Mouse (Mus musculus): ENCODE data around the gene Spock1. TPM values are rescaled to one million over a fixed set of nuclear protein-coding genes. Genes with fewer than 3 reads are reported as not detected.

Gene Spock1
- polyA plus RNA-seq, 1 experiment from 2014 or later, result 0.49 TPM

GRCm38 (mm10) chr13:57640968-57641367 is 267.2 kb downstream of the Spock1 start:
- ATAC-seq (replicated peaks; ENCODE audit: low FRiP score, low read depth), result no peak
- Histone ChIP-seq H3K36me3 (ENCODE audit: insufficient read depth, low read length) (no peaks in the 10 kb centered on the region), H3K9ac (ENCODE audit: low read depth, low read length) (no peak overlapping the region), H3K27ac (no peak overlapping the region), H3K4me3 (replicated peaks; ENCODE audit: low read depth, low read length) (no peak overlapping the region), H3K9me3 (replicated peaks; ENCODE audit: low read length) (no peaks in the 10 kb centered on the region), H3K4me1 (replicated peaks; ENCODE audit: insufficient read depth, low read length) (no peaks in the 10 kb centered on the region), H3K4me2 (ENCODE audit: low read length) (no peak overlapping the region), H3K27me3 (ENCODE audit: insufficient read depth, low read length) (no peaks in the 10 kb centered on the region)
- DNase-seq (ENCODE audit: low spot score), result no peak
- WGBS, result 87% methylated on average over 2 of the region's 2 CpGs
- TF ChIP-seq CTCF (IDR thresholded peaks at IDR 0.05; ENCODE audit: low read depth), result no peak

DNA sequence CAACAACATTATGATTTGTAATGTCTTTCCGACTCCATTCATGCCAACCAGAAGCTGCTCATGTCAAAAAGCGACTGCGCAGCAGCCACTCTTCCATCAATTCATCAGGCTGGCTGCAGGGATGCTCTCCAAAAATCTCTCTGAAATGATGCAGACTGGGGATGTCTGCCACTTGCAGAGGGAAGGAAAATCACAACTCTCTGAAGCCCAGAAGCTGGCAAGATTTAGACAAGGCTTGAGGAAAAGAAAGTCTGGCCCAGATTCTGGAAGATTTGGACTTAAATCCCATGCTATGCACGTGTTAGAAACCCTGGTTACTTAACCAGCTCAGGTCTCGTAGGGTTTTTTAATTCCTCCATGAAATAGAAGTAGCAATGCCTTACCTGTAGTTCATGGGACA is 269.3 kb downstream of the Spock1 start:
- 83% methylated on average over 5 of the region's 5 CpGs for WGBS
- no peak overlapping the region for H3K9ac ChIP-seq (ENCODE audit: low read depth, low read length)
- no peaks in the 10 kb centered on the region for H3K36me3 ChIP-seq (ENCODE audit: insufficient read depth, low read length)
- DNase-seq (ENCODE audit: low spot score) (no peak), ATAC-seq (replicated peaks; ENCODE audit: low FRiP score, low read depth) (no peak)
- H3K4me2 ChIP-seq (ENCODE audit: low read length), result no peak overlapping the region
- H3K27ac ChIP-seq, result no peak overlapping the region
- H3K4me3 ChIP-seq (replicated peaks; ENCODE audit: low read depth, low read length), result no peak overlapping the region
- H3K9me3 ChIP-seq (replicated peaks; ENCODE audit: low read length), result no peaks in the 10 kb centered on the region
- no peak for TF ChIP-seq CTCF (IDR thresholded peaks at IDR 0.05; ENCODE audit: low read depth)
- no peaks in the 10 kb centered on the region for H3K4me1 ChIP-seq (replicated peaks; ENCODE audit: insufficient read depth, low read length)
- no peaks in the 10 kb centered on the region for H3K27me3 ChIP-seq (ENCODE audit: insufficient read depth, low read length)

DNA sequence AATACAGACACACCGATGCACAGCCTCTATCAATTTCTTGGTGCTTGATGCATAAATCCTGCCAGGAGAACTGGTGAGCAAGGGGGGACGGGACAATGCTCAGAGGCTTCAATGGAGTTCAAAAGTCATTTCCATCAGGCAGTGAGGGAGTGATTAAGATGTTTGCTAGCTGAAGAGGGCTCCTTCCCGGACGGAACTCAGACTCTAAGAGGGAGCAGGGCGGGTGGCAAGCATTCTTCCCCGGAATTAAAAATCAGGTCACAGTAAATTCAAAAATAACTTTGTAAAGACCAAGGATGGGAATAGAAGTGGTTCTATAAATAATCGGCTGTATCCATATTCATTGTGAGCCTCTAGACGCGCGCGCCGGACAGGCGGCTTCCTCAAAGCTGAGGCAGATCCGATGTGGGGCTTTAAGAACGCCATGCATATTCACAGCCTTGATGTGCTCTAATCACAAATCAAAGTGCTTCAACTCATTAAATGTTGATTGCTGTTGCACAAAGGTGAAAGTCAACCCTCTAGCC is 270.5 kb downstream of the Spock1 start:
- Histone ChIP-seq H3K9me3 (replicated peaks; ENCODE audit: low read length) (no peaks in the 10 kb centered on the region), H3K4me2 (ENCODE audit: low read length) (no peak overlapping the region), H3K4me3 (replicated peaks; ENCODE audit: low read depth, low read length) (no peak overlapping the region), H3K27me3 (ENCODE audit: insufficient read depth, low read length) (no peaks in the 10 kb centered on the region), H3K9ac (ENCODE audit: low read depth, low read length) (no peak overlapping the region), H3K4me1 (replicated peaks; ENCODE audit: insufficient read depth, low read length) (no peaks in the 10 kb centered on the region), H3K36me3 (ENCODE audit: insufficient read depth, low read length) (no peaks in the 10 kb centered on the region), H3K27ac (no peak overlapping the region)
- 89% methylated on average over 15 of the region's 15 CpGs for WGBS
- no peak for DNase-seq (ENCODE audit: low spot score)
- TF ChIP-seq CTCF (IDR thresholded peaks at IDR 0.05; ENCODE audit: low read depth), result no peak
- no peak for ATAC-seq (replicated peaks; ENCODE audit: low FRiP score, low read depth)

DNA sequence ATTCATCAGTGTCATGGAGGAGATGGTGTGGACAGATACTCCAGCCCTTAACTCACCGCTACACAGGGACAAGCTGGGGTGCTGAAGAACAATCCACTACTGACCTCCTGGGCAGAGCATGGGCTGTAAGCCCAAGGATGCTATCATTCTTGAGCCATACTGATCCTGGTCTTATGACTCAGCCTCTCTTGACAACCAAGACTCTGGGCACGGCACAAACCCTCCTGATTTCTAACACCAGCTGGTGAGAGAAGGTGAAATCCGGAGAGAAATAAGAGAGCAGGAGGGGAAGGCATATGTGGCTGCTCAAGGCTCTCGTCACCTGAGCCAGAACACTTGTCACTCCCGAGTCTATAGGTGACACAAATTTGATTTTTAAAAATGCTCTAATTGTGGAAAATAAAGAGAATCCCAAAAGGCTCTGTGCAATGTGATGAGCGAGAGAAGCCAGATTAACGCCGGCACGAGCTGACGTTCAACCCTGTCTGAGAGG is 271.0 kb downstream of the Spock1 start:
- Histone ChIP-seq H3K27ac (no peak overlapping the region), H3K4me2 (ENCODE audit: low read length) (no peak overlapping the region), H3K4me3 (replicated peaks; ENCODE audit: low read depth, low read length) (no peak overlapping the region), H3K9ac (ENCODE audit: low read depth, low read length) (no peak overlapping the region), H3K36me3 (ENCODE audit: insufficient read depth, low read length) (no peaks in the 10 kb centered on the region), H3K9me3 (replicated peaks; ENCODE audit: low read length) (no peaks in the 10 kb centered on the region), H3K27me3 (ENCODE audit: insufficient read depth, low read length) (no peaks in the 10 kb centered on the region), H3K4me1 (replicated peaks; ENCODE audit: insufficient read depth, low read length) (no peaks in the 10 kb centered on the region)
- ATAC-seq (replicated peaks; ENCODE audit: low FRiP score, low read depth), result no peak
- no peak for DNase-seq (ENCODE audit: low spot score)
- TF ChIP-seq CTCF (IDR thresholded peaks at IDR 0.05; ENCODE audit: low read depth), result no peak
- 83% methylated on average over 10 of the region's 10 CpGs for WGBS

GRCm38 (mm10) chr13:57636196-57637015 is 271.7 kb downstream of the Spock1 start:
- Histone ChIP-seq H3K4me2 (ENCODE audit: low read length) (no peak overlapping the region), H3K4me3 (replicated peaks; ENCODE audit: low read depth, low read length) (no peak overlapping the region), H3K36me3 (ENCODE audit: insufficient read depth, low read length) (no peaks in the 10 kb centered on the region), H3K9me3 (replicated peaks; ENCODE audit: low read length) (no peaks in the 10 kb centered on the region), H3K9ac (ENCODE audit: low read depth, low read length) (no peak overlapping the region), H3K27me3 (ENCODE audit: insufficient read depth, low read length) (no peaks in the 10 kb centered on the region), H3K4me1 (replicated peaks; ENCODE audit: insufficient read depth, low read length) (no peaks in the 10 kb centered on the region), H3K27ac (no peak overlapping the region)
- no peak for TF ChIP-seq CTCF (IDR thresholded peaks at IDR 0.05; ENCODE audit: low read depth)
- DNase-seq (ENCODE audit: low spot score) (no peak), ATAC-seq (replicated peaks; ENCODE audit: low FRiP score, low read depth) (no peak)
- WGBS, result 88% methylated on average over 10 of the region's 10 CpGs

DNA sequence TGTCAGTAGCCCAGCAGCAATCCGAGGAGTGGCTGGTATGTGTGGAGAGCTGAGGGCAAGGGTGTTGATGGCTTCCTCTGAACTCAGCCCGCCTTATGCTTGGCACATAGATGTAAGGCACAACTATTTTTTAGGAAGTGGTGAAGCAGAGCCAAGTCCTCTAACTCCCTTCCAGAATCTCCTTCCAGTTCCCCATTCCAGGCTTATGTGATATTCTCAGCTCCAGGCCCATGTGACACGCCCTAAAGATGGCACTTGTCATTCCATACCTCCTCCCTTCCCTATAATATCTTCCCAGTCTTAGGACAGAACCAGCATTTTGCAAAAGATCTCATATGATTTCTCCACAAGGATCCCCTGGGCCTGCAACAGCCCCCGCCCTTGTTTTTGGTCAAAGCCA is 277.6 kb downstream of the Spock1 start:
- TF ChIP-seq CTCF (IDR thresholded peaks at IDR 0.05; ENCODE audit: low read depth), result no peak
- H3K9me3 ChIP-seq (replicated peaks; ENCODE audit: low read length), result no peaks in the 10 kb centered on the region
- H3K4me2 ChIP-seq (ENCODE audit: low read length), result no peak overlapping the region
- no peaks in the 10 kb centered on the region for H3K4me1 ChIP-seq (replicated peaks; ENCODE audit: insufficient read depth, low read length)
- DNase-seq (ENCODE audit: low spot score) (no peak), ATAC-seq (replicated peaks; ENCODE audit: low FRiP score, low read depth) (no peak)
- H3K36me3 ChIP-seq (ENCODE audit: insufficient read depth, low read length), result no peaks in the 10 kb centered on the region
- no peak overlapping the region for H3K9ac ChIP-seq (ENCODE audit: low read depth, low read length)
- H3K4me3 ChIP-seq (replicated peaks; ENCODE audit: low read depth, low read length), result no peak overlapping the region
- 89% methylated on average over 4 of the region's 4 CpGs for WGBS
- no peaks in the 10 kb centered on the region for H3K27me3 ChIP-seq (ENCODE audit: insufficient read depth, low read length)
- H3K27ac ChIP-seq, result no peak overlapping the region

Data from kidney, postnatal 0 days (tissue).